Mouse (Mus musculus) C2C12 (cell line): ENCODE measurements around the gene Hydin.

ENCODE experiments used
- CTCF ChIP-seq: IDR thresholded peaks from one replicate; pipeline ENCODE4 v1.5.1; 2011; ENCODE audit not compliant: control insufficient read depth, insufficient read depth, insufficient read length
- MYOG ChIP-seq: IDR thresholded peaks from one replicate; pipeline ENCODE4 v1.6.1; 2011; ENCODE audit not compliant: control insufficient read depth, insufficient read length; ENCODE audit errors: extremely low read depth
- USF1 ChIP-seq: IDR thresholded peaks from one replicate; pipeline ENCODE4 v1.6.1; 2011; ENCODE audit warnings: low read depth, mild to moderate bottlenecking, control low read depth, moderate library complexity

GRCm38 (mm10) chr8:110617801-110618358 lies 351.1 kb downstream of the Hydin start:
- no peak for TF ChIP-seq CTCF
- no peak for TF ChIP-seq USF1
- TF ChIP-seq MYOG = no peak
